Mouse (Mus musculus) heart, postnatal 0 days (tissue): ENCODE measurements around the gene Stk38l.

Source experiments
- CTCF ChIP-seq: IDR thresholded peaks from 2 replicates; pipeline ENCODE4 v1.5.1; 2016; ENCODE audit warnings: antibody characterized with exemption, control low read depth, low read depth
- EP300 ChIP-seq: IDR thresholded peaks from 2 replicates; pipeline ENCODE4 v1.6.1; 2016; ENCODE audit warnings: antibody characterized with exemption, low read depth

GRCm38 (mm10) chr6:146700461-146700860 is 24.3 kb upstream of the Stk38l start:
- no peak for TF ChIP-seq CTCF
- TF ChIP-seq EP300: no peak
